Mouse (Mus musculus): ENCODE measurements around the gene Lonrf2. TPM values are rescaled to one million over a fixed set of nuclear protein-coding genes. Genes with fewer than 3 reads are reported as not detected.

Lonrf2 gene
- total and polyA plus RNA-seq, 3 experiments, result 2.9 to 48.5 (median 42.0) TPM

DNA sequence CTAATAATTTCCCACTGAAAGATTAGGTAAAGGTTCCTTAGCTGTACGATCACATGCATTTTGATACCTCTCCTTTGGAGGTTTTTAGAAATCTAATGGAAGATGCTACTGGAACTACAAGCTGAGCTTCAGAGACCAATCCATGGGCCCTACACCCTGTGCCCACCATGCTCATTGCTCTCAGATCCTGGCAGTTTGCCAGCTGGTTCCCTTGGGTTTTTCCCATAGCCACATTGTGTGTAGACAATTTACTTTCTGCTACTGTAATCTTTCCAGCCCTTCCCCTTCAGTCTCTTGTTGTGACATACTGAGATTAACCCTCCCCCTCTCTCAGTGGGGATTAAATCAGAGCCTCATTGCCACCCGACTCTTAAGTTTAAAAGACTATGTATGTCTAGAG lies 11.6 kb downstream of the Lonrf2 start:
- Histone ChIP-seq H3K4me3 (ENCODE audit: low read depth, low read length) (no peak overlapping the region), H3K9me3 (replicated peaks) (no peaks in the 10 kb centered on the region), H3K27me3 (ENCODE audit: insufficient read depth, low read length) (no peaks in the 10 kb centered on the region; the same call in none of the 2 replicates), H3K36me3 (replicated peaks) (peaks cover 9% of the 10 kb centered on the region), H3K4me1 (ENCODE audit: insufficient read depth, low read depth, low read length) (peaks cover 20% of the 10 kb centered on the region)
- TF ChIP-seq GATA1 (IDR thresholded peaks at IDR 0.05; ENCODE audit: borderline replicate concordance, low read length) (no peak), CTCF (IDR thresholded peaks at IDR 0.05; ENCODE audit: low read depth, low read length) (no peak), TAL1 (conservative IDR thresholded peaks at IDR 0.05; ENCODE audit: low read depth, low read length) (no peak), GATA2 (IDR thresholded peaks at IDR 0.05; ENCODE audit: borderline replicate concordance, low read depth, low read length) (no peak), POLR2AphosphoS5 (IDR thresholded peaks at IDR 0.05; ENCODE audit: insufficient replicate concordance, low read depth, low read length) (no peak)
- DNase-seq (ENCODE audit: low spot score) (no peak), ATAC-seq (ENCODE audit: extremely low read depth, insufficient number of reproducible peaks, low FRiP score, poor library complexity, severe bottlenecking) (no peak)

- TF ChIP-seq CTCF (IDR thresholded peaks at IDR 0.05; ENCODE audit: low read depth, low read length) (no peak), POLR2AphosphoS5 (IDR thresholded peaks at IDR 0.05; ENCODE audit: insufficient replicate concordance, low read depth, low read length) (no peak), TAL1 (conservative IDR thresholded peaks at IDR 0.05; ENCODE audit: low read depth, low read length) (no peak), GATA2 (IDR thresholded peaks at IDR 0.05; ENCODE audit: borderline replicate concordance, low read depth, low read length) (no peak), GATA1 (IDR thresholded peaks at IDR 0.05; ENCODE audit: borderline replicate concordance, low read length) (no peak)
- ATAC-seq (ENCODE audit: extremely low read depth, insufficient number of reproducible peaks, low FRiP score, poor library complexity, severe bottlenecking) (no peak), DNase-seq (ENCODE audit: low spot score) (no peak)
- H3K36me3 ChIP-seq (replicated peaks), result peaks cover 9% of the 10 kb centered on the region
- H3K4me3 ChIP-seq (ENCODE audit: low read depth, low read length), result no peak overlapping the region
- H3K4me1 ChIP-seq (ENCODE audit: insufficient read depth, low read depth, low read length), result peaks cover 20% of the 10 kb centered on the region
- no peaks in the 10 kb centered on the region for H3K9me3 ChIP-seq (replicated peaks)
- no peaks in the 10 kb centered on the region; the same call in none of the 2 replicates for H3K27me3 ChIP-seq (ENCODE audit: insufficient read depth, low read length)
Observed at GRCm38 (mm10) chr1:38823851-38824250, 12.7 kb downstream of the Lonrf2 start.

DNA sequence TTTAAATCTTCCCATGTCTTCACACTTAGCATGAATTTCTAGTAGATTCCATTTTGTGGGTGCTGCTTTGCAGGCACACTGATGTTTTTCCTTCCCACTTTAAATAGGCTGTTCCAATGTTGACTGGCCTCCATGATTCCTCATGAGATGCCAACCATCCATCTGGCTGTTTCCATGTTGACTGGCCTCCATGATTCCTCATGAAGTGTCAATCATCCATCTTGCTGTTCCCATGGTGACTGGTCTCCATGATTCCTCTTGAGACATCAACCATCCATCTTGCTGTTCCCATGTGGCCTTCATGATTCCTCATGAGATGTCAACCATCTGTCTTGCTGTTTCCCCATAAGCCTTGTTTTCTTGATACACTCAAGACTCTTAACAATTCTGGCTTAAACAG lies 16.8 kb downstream of the Lonrf2 start:
- no peak for DNase-seq (ENCODE audit: low spot score)
- Histone ChIP-seq H3K4me1 (ENCODE audit: insufficient read depth, low read depth, low read length) (peaks cover 22% of the 10 kb centered on the region), H3K27me3 (ENCODE audit: insufficient read depth, low read length) (no peaks in the 10 kb centered on the region; the same call in 1 of the 2 replicates), H3K9me3 (replicated peaks) (no peaks in the 10 kb centered on the region), H3K36me3 (replicated peaks) (peaks cover 21% of the 10 kb centered on the region), H3K4me3 (ENCODE audit: low read depth, low read length) (no peak overlapping the region)
- no peak for ATAC-seq (ENCODE audit: extremely low read depth, insufficient number of reproducible peaks, low FRiP score, poor library complexity, severe bottlenecking)
- TF ChIP-seq CTCF (IDR thresholded peaks at IDR 0.05; ENCODE audit: low read depth, low read length) (no peak), POLR2AphosphoS5 (IDR thresholded peaks at IDR 0.05; ENCODE audit: insufficient replicate concordance, low read depth, low read length) (no peak), TAL1 (conservative IDR thresholded peaks at IDR 0.05; ENCODE audit: low read depth, low read length) (no peak), GATA2 (IDR thresholded peaks at IDR 0.05; ENCODE audit: borderline replicate concordance, low read depth, low read length) (no peak), GATA1 (IDR thresholded peaks at IDR 0.05; ENCODE audit: borderline replicate concordance, low read length) (no peak)

- Histone ChIP-seq H3K4me1 (ENCODE audit: insufficient read depth, low read depth, low read length) (peaks cover 12% of the 10 kb centered on the region), H3K4me3 (ENCODE audit: low read depth, low read length) (no peak overlapping the region), H3K9me3 (replicated peaks) (no peaks in the 10 kb centered on the region), H3K27me3 (ENCODE audit: insufficient read depth, low read length) (no peaks in the 10 kb centered on the region; the same call in 1 of the 2 replicates), H3K36me3 (replicated peaks) (peaks cover 27% of the 10 kb centered on the region)
- DNase-seq (ENCODE audit: low spot score) (no peak), ATAC-seq (ENCODE audit: extremely low read depth, insufficient number of reproducible peaks, low FRiP score, poor library complexity, severe bottlenecking) (peak; percentile 22)
- no peak for TF ChIP-seq TAL1 (conservative IDR thresholded peaks at IDR 0.05; ENCODE audit: low read depth, low read length)
- no peak for TF ChIP-seq POLR2AphosphoS5 (IDR thresholded peaks at IDR 0.05; ENCODE audit: insufficient replicate concordance, low read depth, low read length)
- no peak for TF ChIP-seq GATA2 (IDR thresholded peaks at IDR 0.05; ENCODE audit: borderline replicate concordance, low read depth, low read length)
- 0 out of 2 replicates have a peak, but pooled peaks have one; percentile 1 for TF ChIP-seq CTCF (IDR thresholded peaks at IDR 0.05; ENCODE audit: low read depth, low read length)
- no peak for TF ChIP-seq GATA1 (IDR thresholded peaks at IDR 0.05; ENCODE audit: borderline replicate concordance, low read length)
Observed at GRCm38 (mm10) chr1:38817671-38818070, 18.8 kb downstream of the Lonrf2 start.

GRCm38 (mm10) chr1:38817268-38817667 lies 19.2 kb downstream of the Lonrf2 start:
- no peak for ATAC-seq (ENCODE audit: extremely low read depth, insufficient number of reproducible peaks, low FRiP score, poor library complexity, severe bottlenecking)
- no peak for DNase-seq (ENCODE audit: low spot score)
- peaks cover 28% of the 10 kb centered on the region for H3K36me3 ChIP-seq (replicated peaks)
- H3K4me3 ChIP-seq (ENCODE audit: low read depth, low read length), result no peak overlapping the region
- peaks cover 9% of the 10 kb centered on the region for H3K4me1 ChIP-seq (ENCODE audit: insufficient read depth, low read depth, low read length)
- TF ChIP-seq GATA2 (IDR thresholded peaks at IDR 0.05; ENCODE audit: borderline replicate concordance, low read depth, low read length) (no peak), TAL1 (conservative IDR thresholded peaks at IDR 0.05; ENCODE audit: low read depth, low read length) (no peak), POLR2AphosphoS5 (IDR thresholded peaks at IDR 0.05; ENCODE audit: insufficient replicate concordance, low read depth, low read length) (no peak), GATA1 (IDR thresholded peaks at IDR 0.05; ENCODE audit: borderline replicate concordance, low read length) (no peak), CTCF (IDR thresholded peaks at IDR 0.05; ENCODE audit: low read depth, low read length) (no peak)
- H3K9me3 ChIP-seq (replicated peaks), result no peaks in the 10 kb centered on the region
- no peaks in the 10 kb centered on the region; the same call in 1 of the 2 replicates for H3K27me3 ChIP-seq (ENCODE audit: insufficient read depth, low read length)

DNA sequence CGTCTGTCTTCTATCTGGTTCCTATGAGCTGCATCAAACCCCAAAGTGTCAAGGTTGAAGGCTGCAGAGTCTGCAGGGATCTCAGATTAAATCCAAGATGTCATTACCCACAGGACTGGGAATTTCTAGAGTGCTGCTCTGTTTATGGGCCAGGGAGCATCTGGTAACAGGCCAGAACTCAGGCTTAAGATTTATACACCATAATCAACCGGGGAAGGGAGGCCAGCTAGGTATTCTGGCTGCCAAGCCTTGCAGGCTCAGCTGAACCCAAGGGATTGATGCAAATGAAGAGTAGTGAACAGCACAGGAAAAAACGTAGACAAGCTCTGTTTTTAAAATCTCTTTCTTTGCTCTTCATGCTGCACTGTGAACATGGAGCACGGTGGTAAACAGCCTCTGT lies 20.2 kb downstream of the Lonrf2 start:
- TF ChIP-seq GATA2 (IDR thresholded peaks at IDR 0.05; ENCODE audit: borderline replicate concordance, low read depth, low read length) (no peak), CTCF (IDR thresholded peaks at IDR 0.05; ENCODE audit: low read depth, low read length) (no peak), POLR2AphosphoS5 (IDR thresholded peaks at IDR 0.05; ENCODE audit: insufficient replicate concordance, low read depth, low read length) (no peak), GATA1 (IDR thresholded peaks at IDR 0.05; ENCODE audit: borderline replicate concordance, low read length) (no peak), TAL1 (conservative IDR thresholded peaks at IDR 0.05; ENCODE audit: low read depth, low read length) (no peak)

More for the DNA sequence above, 20.2 kb downstream of the Lonrf2 start:
- Histone ChIP-seq H3K36me3 (replicated peaks) (peaks cover 33% of the 10 kb centered on the region), H3K4me3 (ENCODE audit: low read depth, low read length) (no peak overlapping the region), H3K9me3 (replicated peaks) (no peaks in the 10 kb centered on the region), H3K4me1 (ENCODE audit: insufficient read depth, low read depth, low read length) (peaks cover 6% of the 10 kb centered on the region), H3K27me3 (ENCODE audit: insufficient read depth, low read length) (no peaks in the 10 kb centered on the region)
- DNase-seq (ENCODE audit: low spot score) (no peak), ATAC-seq (ENCODE audit: extremely low read depth, insufficient number of reproducible peaks, low FRiP score, poor library complexity, severe bottlenecking) (no peak)

Data from G1E (cell line).